Mouse (Mus musculus) thymus, adult 2 months (tissue): Measurements from ENCODE around the gene Pus3.
A peak's percentile ranks its signal among the peaks of the same experiment; 100 is the strongest.

ENCODE experiments used
- CTCF ChIP-seq: fragments of 200-500 bp; IDR thresholded peaks from 2 replicates; pipeline ENCODE4 v1.5.1; 2012; ENCODE audit warnings: mild to moderate bottlenecking, control low read depth, low read length, moderate library complexity, borderline replicate concordance; ENCODE audit not compliant: control insufficient read depth, poor library complexity, insufficient read depth; ENCODE audit errors: extremely low read depth
- POLR2A ChIP-seq: fragments of 200-500 bp; IDR thresholded peaks from 2 replicates; pipeline ENCODE4 v1.6.1; 2012; ENCODE audit warnings: mild to moderate bottlenecking, low read length, control low read depth, moderate library complexity; ENCODE audit not compliant: control insufficient read depth, poor library complexity, insufficient read depth; ENCODE audit errors: extremely low read depth

GRCm38 (mm10) chr9:35523941-35524411 is 34.4 kb upstream of the Pus3 start:
- TF ChIP-seq CTCF (peak; percentile 56; the same call in 1 of the 2 replicates), POLR2A (no peak)
